Mouse (Mus musculus) frontal cortex, adult 2 months (tissue): Measurements from ENCODE around the gene Lsg1. TPM values are rescaled to one million over a fixed set of nuclear protein-coding genes. Genes with fewer than 3 reads are reported as not detected.

Source experiments
- DNase-seq, 2 experiments: peaks; one replicate each; pipeline ENCODE4 v3.0.0; 2022; ENCODE audit warnings: low spot score in 1 of 2; ENCODE audit errors: extremely low spot score in 1 of 2
- polyA plus RNA-seq: library from polyadenylated mRNA; depleted of rRNA; stranded (reverse); fragments of >200 nt; gene quantifications from 2 replicates; pipeline ENCODE4 v1.2.3, GENCODE M21; 2012

Gene Lsg1
- polyA plus RNA-seq, 1 experiment = 17.4 TPM

DNA sequence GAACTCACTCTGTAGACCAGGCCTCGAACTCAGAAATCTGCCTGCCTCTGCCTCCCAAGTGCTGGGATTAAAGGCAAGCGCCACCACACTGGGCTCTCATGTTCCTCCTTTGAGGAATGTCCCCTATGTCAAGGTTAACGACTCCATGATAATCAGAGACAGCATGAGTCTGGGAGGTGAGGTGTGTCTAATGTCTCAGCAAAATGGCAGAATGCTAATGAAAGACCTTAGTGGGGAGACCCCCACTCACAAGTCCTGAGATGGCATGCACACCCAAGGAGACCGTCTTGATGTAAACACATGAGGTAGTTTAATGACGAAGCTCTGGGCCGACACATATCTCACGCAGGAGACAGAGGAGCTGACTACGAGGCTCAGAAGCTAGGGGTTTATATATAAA, 33.3 kb downstream of the Lsg1 start:
- no peak for DNase-seq

DNA sequence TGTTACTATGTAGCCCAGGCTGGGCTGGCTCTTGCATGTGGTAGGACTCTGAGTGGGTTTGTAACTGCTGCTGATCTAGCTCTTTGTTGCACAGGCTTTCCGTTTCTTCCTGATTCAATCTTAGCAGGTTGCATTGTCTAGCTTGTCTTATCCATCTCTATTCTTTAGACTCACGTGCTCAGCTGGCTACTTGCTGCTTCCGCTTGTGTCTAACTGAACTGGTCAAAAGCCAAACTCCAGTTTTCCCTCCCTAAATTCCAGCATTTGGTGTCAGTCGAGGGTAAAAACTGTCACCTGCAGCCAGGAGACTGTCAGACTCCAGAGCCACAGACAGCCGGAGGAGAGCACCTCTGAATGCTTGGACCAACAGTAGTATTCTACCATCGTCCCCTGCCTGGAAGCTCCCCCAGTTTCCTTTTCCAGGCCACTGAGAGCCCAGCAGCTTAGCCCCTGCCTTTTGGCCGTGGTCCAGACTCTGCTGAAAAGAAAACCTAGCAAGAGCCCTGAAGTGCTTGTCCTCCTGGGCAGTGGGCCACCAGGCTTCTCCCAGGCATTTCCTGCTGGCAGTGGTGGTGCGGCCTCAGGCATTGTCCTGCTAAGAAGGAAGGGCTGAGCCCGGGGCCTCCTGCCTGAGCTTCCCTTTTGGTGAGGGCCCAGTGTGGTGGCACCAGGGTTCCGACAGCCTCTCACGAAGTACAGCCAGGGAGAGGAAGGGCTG, 34.6 kb downstream of the Lsg1 start:
- peak; percentile 68 to 69 for DNase-seq

DNA sequence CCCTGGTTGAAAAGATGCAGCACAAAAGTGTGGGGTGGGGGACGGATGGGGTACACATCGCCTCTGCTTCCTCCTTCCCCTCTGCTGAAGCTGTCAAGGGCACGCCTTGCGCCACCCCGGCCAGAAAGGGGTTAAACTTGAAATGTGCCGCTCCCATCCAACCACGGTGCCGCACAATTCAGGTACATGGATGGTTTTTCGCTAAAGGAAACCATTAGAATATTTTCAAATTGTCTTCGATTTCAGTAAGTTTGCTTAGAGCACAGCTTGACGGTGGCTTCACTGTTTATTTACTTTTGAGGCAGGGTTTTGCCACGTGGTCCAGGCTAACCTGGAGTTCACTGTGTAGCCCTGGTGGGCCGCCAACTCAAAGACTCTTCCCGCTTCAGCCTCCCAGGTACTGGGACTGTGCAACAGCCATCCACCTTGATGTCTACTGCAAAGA, 36.6 kb downstream of the Lsg1 start, which contains the start of gene Tmem44:
TSS of gene Tmem44 (minus strand) at position 95 of the 445 bp plus-strand sequence.
- no peak for DNase-seq

DNA sequence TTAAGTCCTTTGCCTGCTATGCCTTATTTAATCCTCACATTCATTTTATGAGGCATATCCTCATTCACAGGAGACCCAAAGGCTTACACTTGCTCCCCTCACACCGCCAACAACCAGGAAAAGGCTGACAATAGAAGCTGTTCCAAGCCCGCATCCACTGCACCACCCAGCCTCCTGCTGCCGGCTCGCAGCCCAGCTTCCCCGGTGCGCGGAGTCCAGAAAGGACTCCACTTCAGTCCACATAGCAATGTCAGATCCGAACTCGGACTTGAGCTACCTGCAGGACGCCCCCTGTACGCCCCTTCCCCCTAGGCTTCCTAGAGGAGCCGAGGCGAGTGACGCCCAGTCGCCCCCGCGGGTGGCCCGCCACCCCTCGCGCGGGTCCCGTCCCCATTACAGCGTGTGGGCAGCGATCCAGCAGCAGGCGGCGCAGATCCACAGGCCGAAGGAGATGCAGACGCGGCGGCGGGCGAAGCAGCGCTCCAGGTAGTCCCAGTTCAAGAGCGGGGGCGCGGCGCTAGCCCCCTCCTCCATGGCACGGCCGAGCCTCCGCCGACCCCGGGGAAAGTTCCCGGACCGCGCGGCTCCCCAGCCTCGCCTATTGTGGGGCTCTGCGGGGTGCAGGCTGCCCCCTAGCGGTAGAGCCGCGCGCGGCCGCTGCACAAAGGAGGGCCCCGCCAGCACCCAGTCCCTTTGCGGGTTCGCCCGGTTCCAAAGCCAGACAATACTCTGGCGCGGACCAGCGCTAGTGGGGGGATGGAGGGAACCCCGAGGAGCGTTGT, 37.2 kb downstream of the Lsg1 start:
- DNase-seq = peak in 1 of 2 experiments; percentile 81

DNA sequence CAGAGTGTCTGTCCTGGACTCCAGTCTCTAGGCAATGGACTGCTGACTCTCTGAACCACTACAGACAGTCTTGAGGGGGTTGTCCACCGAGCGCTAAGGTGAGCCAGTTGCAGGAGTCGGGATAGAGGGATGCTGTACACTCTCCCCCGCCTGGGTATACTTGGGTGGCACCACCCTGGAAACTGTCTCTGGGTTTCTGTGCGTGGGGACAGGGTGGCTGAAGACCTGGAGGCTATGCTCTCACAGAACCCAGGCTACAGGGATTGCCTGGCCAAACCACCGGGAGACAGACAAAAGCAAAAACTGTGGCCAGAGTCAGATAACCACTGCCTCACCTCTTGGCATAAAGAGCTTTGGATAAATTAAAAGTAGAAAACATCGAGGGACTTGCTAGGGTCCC, 37.9 kb downstream of the Lsg1 start:
- no peak for DNase-seq

DNA sequence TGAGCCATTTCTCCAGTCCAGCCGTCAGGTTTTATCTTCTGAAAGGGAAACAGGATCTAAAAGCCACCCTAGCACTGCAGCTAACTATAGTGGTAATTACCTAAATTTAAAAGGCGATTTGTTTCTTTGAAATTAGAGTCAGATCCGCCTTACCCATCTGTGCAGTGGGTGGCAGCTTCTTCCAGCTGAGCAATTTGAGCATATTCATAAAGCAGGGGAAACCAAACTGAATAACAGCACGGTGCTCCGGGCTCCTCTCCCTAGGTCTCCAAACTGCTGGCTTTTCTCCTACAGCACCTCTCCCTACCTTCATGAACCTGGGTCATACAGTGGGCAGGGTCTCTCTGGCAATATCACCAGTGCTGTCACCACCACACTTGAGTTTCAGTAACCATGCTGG, 39.1 kb downstream of the Lsg1 start:
- DNase-seq = peak in 1 of 2 experiments; percentile 72

DNA sequence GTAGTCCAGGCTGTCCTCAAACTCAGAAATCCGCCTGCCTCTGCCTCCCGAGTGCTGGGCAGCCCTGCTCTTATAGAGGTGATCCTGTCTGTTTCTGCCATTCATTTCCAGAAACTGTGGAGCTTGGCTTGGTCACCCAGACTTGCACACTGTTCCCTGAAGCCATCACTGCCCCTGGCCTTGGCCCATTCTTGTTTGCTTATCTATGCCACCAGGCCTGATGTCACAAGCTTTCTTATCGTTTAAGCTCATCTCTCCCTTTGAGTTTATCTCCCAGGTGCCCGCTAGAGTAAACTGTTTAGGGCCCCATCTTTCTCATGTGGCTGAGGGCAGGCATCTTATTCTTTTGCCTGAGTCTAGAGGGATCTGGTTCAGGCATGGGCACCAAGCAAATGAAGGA, 42.7 kb downstream of the Lsg1 start:
- no peak for DNase-seq

DNA sequence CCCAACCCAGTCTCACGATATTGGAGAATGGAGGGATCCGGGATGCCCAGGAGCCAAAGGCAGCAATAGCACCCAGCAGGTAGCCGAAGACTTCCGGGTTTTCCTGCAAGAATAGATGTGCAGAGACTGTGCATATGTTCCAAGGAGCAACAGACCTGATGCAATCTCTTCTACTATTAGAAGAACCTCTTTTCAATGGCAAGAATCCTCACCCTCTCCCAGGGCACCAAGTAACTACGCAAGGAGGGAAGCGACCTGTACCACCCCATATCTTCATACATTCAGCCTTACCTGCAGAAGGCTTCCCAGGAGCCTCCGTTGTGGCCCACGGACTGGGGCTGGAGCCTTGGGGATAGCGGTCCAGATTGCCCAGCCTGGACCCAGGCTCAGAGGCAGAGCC, 44.0 kb downstream of the Lsg1 start:
- no peak for DNase-seq

DNA sequence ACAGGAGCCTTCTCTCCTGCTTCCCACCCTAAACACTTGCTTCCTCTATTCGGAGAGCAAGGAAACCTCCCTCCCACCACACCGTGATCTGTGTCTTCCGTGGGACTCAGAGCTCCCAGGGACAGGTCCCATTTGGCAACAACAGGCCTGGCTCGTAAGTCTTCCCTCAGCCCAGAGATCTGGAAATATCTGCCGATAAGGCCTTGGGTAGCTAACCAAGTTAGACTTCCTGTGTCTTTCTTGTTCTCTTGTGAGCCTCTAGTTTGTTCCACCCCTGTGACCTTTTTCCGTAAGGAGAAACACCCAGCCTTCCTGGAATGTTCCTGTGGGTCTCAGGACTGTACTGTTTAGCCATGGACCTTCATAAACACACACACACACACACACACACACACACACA, 44.6 kb downstream of the Lsg1 start:
- no peak for DNase-seq

DNA sequence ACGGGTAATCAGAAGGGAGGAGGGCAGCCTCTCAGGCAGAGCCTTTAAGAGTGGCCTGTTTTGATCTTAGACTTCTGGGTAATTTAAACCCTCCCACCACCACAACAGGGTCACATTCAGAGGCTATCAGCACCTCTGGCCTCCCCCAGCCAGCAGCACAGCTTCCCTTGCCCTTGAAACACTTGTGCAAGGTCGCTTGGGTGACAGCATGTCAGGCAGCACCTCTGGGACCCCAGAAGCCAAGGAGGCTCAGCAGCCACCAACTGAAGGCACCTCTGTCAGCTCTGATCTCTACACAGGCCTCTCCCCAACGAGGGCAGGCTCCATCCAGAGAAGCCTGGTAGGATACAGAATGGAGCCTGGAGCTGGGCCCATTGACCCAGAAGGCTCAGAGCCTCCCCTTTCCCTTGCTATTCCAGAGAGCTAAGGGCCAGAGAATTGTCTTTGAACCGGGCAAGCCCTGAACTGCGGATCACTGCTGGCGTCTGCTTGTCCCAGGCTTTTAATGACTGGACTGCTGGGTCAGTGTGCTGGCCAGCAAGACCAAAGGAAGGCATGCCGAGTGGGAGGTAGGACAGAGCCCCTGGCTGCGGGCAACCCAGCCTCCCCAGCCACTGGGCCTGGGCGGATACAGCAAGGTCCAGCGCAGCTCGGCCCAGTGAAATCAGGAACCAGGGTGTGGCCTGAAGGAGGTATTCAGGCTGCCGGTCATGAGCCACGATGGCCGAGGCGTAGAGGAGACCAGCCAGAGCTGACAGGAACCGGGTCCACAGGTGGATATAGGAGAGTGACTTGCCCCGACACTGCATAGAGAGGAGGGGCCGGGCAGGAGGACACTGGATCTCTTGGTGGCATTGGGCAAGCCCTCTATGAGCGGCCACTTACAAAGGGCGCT, 47.0 kb downstream of the Lsg1 start:
- DNase-seq = no peak

DNA sequence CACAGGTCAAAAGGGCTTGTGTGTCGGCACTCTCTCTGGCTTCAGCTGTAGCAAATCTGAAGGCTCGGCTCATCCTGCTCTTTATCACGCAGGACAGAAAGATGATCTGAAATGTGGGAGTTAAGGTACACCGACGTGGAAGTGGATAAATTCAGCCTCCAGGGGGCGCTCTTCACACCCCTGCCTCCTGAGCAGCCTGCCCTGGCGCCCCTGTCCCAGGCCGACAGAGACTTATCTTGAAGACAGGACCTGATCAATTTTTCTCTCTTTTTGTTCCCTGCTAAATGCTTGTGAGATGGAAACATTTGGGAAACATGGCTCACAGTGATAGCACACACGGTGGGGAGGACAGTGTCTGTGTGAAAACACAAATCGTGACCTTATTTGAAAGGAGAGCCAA, 48.0 kb downstream of the Lsg1 start:
- DNase-seq = peak in 1 of 2 experiments; percentile 48

DNA sequence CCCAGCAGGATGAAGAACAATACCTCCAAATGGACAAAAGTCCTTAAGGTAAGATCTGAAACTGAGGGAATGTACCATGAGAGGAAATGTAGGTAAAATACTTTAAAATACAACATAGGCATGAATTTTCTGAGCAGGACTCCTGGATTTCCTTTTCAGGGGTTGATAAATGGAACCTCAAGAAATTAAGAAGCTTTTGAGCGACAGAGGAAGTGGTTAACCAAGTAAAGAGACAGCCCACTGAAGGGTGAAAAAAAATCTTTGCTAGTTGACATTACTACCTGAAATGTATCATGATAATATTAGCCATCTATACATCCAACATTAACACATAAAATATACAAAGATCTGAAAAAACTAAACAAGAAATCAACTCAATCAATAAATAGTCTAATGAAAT, 52.3 kb downstream of the Lsg1 start:
- DNase-seq = no peak

DNA sequence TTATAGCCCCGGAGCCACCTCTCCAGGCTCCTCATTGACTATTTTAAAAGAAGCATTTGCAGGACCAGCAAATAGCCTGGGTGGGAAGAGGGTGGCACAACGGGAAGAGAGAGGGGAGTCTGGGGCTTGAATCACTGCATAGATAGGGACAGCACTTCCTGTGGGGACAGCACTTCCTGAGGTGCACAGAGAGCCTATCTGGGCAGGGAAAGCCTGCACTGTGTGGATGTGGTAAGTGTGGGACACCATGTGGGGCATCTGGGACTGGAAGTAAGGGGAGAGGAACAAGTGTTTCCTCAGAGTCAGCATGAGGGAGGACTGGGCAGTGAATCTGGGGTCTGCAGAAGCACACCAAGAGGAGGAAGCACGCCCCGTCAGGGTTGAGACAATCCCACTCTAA, 53.8 kb downstream of the Lsg1 start:
- no peak for DNase-seq

DNA sequence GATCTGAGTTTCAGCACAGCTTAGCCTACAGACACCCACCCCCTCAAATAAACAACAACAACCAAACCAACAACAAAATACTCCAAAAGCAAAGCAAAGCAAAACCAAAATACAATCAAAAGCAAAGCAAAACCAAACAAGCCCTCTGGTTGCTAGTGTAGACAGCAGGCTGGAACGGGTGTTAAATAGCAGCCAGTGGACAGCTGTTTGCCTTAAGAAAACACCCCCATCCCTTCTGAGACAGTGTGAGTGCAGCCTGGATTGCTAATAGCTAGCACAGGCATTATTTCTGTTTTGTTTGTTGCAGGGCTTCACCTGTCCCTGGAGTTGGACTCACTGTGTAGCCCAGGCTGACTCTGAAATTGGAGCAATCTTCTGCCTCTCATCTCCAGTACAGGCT, 54.5 kb downstream of the Lsg1 start:
- DNase-seq = no peak

DNA sequence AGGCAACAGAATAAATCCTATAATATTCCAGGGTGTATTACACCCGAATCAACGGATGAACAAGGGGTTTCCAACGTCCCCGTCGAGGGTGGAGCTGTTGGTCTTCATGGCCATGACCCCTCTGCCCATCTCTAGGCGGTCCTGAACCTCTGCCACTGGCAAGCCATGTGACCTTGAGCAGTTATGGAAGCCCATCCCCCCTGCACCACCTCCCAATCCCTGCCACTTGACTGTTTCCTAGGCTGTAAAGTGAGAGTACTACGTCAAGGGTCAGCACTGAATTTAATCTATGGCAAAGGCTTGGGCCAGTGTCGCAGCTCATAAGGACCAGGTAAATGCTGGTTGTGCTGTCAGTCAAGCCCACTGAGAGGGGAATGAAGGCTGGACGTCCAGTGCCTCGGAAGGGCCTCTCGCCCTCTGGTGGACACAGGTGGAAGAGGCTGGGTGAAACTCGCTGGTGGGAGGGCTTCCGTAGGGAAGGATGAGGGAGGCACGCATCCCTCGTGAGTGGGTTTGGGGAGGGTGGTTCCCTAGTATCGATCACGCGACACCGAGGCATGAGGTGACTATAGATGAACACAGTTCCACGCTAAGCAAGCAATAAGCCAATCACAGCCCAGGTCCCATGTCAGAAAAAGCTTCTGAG, 55.5 kb downstream of the Lsg1 start:
- DNase-seq = peak in 1 of 2 experiments; percentile 56

DNA sequence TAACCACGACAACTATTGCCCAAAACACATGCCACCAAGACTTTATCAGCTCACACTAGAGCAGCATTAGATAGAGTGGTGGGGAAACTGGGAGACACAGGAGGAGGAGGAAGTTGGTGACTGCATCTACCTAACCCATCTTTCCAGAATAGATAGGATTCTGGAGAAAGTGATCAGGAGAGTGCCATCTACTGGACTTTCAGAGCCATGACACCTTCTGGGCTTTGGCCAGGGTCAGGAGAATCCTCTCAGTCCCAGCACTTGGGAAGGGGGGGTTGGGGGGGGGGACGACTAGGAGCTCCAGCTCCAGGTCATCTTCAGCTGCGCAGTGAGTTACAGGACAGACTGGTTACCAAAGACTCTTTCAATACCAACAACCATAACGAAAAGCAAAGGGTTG, 56.6 kb downstream of the Lsg1 start:
- peak in 1 of 2 experiments; percentile 59 for DNase-seq

DNA sequence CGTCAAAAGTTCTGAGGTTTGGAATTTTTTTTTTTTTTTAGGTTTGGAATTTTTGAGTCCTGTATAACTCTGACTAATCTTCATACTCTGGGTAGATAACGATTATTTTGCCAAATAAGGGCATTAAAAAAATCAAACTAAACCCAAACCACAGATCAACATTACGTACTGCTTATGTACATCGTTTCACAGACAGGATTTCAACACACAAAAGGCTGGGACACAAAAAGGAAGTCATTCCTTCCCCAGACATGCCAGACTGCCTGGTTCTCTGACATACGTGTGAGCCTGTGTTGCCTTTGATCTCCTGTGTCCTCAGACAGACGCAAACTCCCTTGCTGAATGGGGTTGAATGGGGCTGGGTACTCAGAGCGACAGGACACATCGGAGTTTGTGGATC, 59.0 kb downstream of the Lsg1 start:
- no peak for DNase-seq

DNA sequence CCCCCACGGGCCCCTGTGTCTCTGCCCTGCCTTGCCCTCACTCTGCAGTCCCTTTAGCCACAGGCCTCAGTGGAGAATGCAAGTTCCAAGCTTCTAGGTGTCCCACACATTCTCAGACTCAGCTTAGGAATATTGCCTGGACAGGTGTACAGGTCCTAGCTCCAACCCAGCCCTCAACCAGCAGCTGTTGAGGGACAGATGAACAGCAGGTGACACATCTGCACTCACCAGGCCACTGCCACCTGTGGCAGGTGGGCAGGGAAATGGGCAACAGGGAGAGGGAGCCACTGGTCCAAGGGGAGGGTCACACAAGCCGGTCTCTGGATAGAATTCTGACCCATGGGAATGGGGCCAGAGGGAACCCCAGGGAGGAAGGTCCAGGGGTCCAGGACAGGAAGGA, 59.5 kb downstream of the Lsg1 start:
- no peak for DNase-seq

DNA sequence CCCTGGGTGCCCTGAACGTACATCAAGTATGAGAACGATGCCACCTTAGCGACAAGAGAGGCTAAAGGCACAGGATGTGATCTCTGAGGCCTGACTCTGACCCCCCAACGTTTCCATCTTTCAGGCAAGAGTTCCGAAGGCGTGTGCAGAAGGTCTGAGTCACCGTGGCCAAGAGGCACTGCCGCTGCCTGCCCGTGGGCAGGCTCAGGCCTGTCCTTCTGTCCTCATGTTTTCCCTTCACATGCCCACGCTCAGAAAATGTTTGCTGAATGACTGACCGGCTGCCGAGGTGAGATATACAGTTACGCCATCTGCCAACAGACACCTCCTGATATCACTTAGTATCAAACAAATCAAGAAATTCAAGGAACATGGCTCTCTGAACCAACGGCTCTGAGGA, 61.6 kb downstream of the Lsg1 start:
- DNase-seq = peak in 1 of 2 experiments; percentile 51

DNA sequence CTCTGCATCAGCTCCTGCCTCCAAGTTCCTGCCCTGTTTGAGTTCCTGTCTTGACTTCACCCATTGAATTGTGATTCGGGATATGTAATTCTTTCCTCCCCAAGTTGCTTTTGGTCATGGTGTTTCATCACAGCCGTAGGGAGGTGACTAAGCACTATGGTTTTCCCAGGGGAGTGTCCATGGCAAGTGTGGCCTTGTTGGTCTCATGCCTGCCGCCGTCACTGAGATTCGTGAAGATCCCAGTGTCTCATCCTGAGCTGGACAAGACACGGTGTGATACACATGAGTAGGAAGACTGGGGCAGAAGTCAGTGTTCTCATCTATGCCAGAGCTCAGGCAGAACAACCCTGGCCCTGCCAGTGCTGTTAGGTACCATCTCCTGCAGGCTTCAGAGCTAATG, 62.9 kb downstream of the Lsg1 start:
- no peak for DNase-seq
